Mouse (Mus musculus) spleen, adult 2 months (tissue): ENCODE measurements at regions not wholly inside any gene's neighbourhood (a gene's known extent, or its start where the extent isn't known, plus 50 kb on each side); places are given as distances from the start of the nearest gene placed in this dataset.

Experiments
- DNase-seq, 2 experiments: peaks; one replicate each; pipeline versions ENCODE4 v3.0.0 to v3.0.0-alpha.2; 2012 to 2021; ENCODE audit warnings: low spot score in 2 of 2, low read depth in 1 of 2
- H3K27ac ChIP-seq: fragments of 200-500 bp; 2 replicates; pipeline ENCODE4 v1.5.1; 2012; ENCODE audit warnings: low read length, inconsistent platforms; ENCODE audit not compliant: insufficient read depth
- H3K27me3 ChIP-seq: fragments of 200-500 bp; 2 replicates; pipeline ENCODE4 v1.6.1; 2012; ENCODE audit warnings: mild to moderate bottlenecking, moderate library complexity, low read length, inconsistent platforms; ENCODE audit not compliant: control insufficient read depth, insufficient read depth
- H3K36me3 ChIP-seq: fragments of 200-500 bp; 2 replicates; pipeline ENCODE4 v1.6.1; 2012; ENCODE audit warnings: mild to moderate bottlenecking, low read length, inconsistent platforms; ENCODE audit not compliant: control insufficient read depth, insufficient read depth
- H3K4me1 ChIP-seq: fragments of 200-500 bp; 2 replicates; pipeline ENCODE4 v1.6.1; 2011; ENCODE audit warnings: inconsistent platforms; ENCODE audit not compliant: control insufficient read depth, insufficient read depth, insufficient read length
- H3K4me3 ChIP-seq: fragments of 200-500 bp; 2 replicates; pipeline ENCODE4 v1.5.1; 2011; ENCODE audit warnings: mild to moderate bottlenecking, inconsistent platforms; ENCODE audit not compliant: insufficient read depth, insufficient read length; ENCODE audit errors: extremely low read depth
- CTCF ChIP-seq: fragments of 200-500 bp; IDR thresholded peaks from 2 replicates; pipeline ENCODE4 v1.5.1; 2011; ENCODE audit warnings: mild to moderate bottlenecking, inconsistent platforms; ENCODE audit not compliant: insufficient read depth, insufficient read length, insufficient replicate concordance; ENCODE audit errors: extremely low read depth
- POLR2A ChIP-seq: fragments of 200-500 bp; IDR thresholded peaks from 2 replicates; pipeline ENCODE4 v1.6.1; 2011; ENCODE audit warnings: low read depth, low read length, inconsistent platforms
- WGBS: fragments of 180-500 bp; shearing (Covaris S2); methylation state at CpG from one replicate; pipeline ENCODE4 v1.1.7; 2018; 5-methylcytosine and 5-hydroxymethylcytosine counted together

- TF ChIP-seq CTCF (no peak), POLR2A (no peak)
- WGBS: 81% methylated on average over 5 of the region's 5 CpGs
- Histone ChIP-seq H3K4me1 (no peaks in the 10 kb centered on the region), H3K36me3 (no peaks in the 10 kb centered on the region), H3K27me3 (no peaks in the 10 kb centered on the region), H3K4me3 (no peak overlapping the region), H3K27ac (no peak overlapping the region)
- no peak for DNase-seq
These were observed 74.2 kb upstream of the Gm6657 start for GRCm38 (mm10) chr12:78119855-78120254.

GRCm38 (mm10) chr12:78129130-78129845 lies 64.8 kb upstream of the Gm6657 start:
- no peaks in the 10 kb centered on the region for H3K27me3 ChIP-seq
- no peaks in the 10 kb centered on the region for H3K36me3 ChIP-seq
- WGBS: 93% methylated on average over 5 of the region's 5 CpGs
- H3K4me1 ChIP-seq: no peaks in the 10 kb centered on the region
- TF ChIP-seq CTCF: no peak
- TF ChIP-seq POLR2A: no peak
- DNase-seq: no peak
- no peak overlapping the region for H3K27ac ChIP-seq
- H3K4me3 ChIP-seq: no peak overlapping the region

- no peak overlapping the region for H3K27ac ChIP-seq
- no peak overlapping the region for H3K4me3 ChIP-seq
- no peaks in the 10 kb centered on the region for H3K4me1 ChIP-seq
- H3K27me3 ChIP-seq: no peaks in the 10 kb centered on the region; the same call in 1 of the 2 replicates
- 69% methylated on average over 8 of the region's 8 CpGs for WGBS
- no peak for DNase-seq
- no peak for TF ChIP-seq CTCF
- no peak for TF ChIP-seq POLR2A
- no peaks in the 10 kb centered on the region for H3K36me3 ChIP-seq
These were observed 61.8 kb upstream of the Gm6657 start for GRCm38 (mm10) chr12:78132016-78132797.

GRCm38 (mm10) chr12:78133341-78133740 lies 60.7 kb upstream of the Gm6657 start:
- TF ChIP-seq CTCF (no peak), POLR2A (no peak)
- DNase-seq: no peak
- no peaks in the 10 kb centered on the region; the same call in 1 of the 2 replicates for H3K27me3 ChIP-seq
- no peaks in the 10 kb centered on the region for H3K4me1 ChIP-seq
- H3K36me3 ChIP-seq: no peaks in the 10 kb centered on the region
- H3K27ac ChIP-seq: no peak overlapping the region
- H3K4me3 ChIP-seq: no peak overlapping the region; the same call in 1 of the 2 replicates
- 91% methylated on average over 9 of the region's 9 CpGs for WGBS

GRCm38 (mm10) chr12:78133984-78134383 lies 60.1 kb upstream of the Gm6657 start:
- no peak overlapping the region for H3K4me3 ChIP-seq
- no peak for TF ChIP-seq CTCF
- no peak for TF ChIP-seq POLR2A
- no peak overlapping the region for H3K27ac ChIP-seq
- no peaks in the 10 kb centered on the region; the same call in 1 of the 2 replicates for H3K27me3 ChIP-seq
- WGBS: 81% methylated on average over 4 of the region's 4 CpGs
- no peaks in the 10 kb centered on the region for H3K36me3 ChIP-seq
- no peak for DNase-seq
- H3K4me1 ChIP-seq: no peaks in the 10 kb centered on the region

GRCm38 (mm10) chr12:78137196-78137595 lies 56.8 kb upstream of the Gm6657 start:
- no peak for DNase-seq
- no peak overlapping the region for H3K27ac ChIP-seq
- no peaks in the 10 kb centered on the region for H3K36me3 ChIP-seq
- WGBS: 84% methylated on average over 3 of the region's 3 CpGs
- H3K27me3 ChIP-seq: no peaks in the 10 kb centered on the region; the same call in 1 of the 2 replicates
- TF ChIP-seq POLR2A (no peak), CTCF (no peak)
- H3K4me3 ChIP-seq: no peak overlapping the region
- no peaks in the 10 kb centered on the region for H3K4me1 ChIP-seq
